Mouse (Mus musculus) 416B (cell line): ENCODE results near the gene Morn4.
A peak's percentile ranks its signal among the peaks of the same experiment; 100 is the strongest.

ENCODE experiments used
- DNase-seq: peaks from one replicate; pipeline ENCODE4 v3.0.0; 2011; ENCODE audit warnings: low read depth

The Morn4 gene

DNA sequence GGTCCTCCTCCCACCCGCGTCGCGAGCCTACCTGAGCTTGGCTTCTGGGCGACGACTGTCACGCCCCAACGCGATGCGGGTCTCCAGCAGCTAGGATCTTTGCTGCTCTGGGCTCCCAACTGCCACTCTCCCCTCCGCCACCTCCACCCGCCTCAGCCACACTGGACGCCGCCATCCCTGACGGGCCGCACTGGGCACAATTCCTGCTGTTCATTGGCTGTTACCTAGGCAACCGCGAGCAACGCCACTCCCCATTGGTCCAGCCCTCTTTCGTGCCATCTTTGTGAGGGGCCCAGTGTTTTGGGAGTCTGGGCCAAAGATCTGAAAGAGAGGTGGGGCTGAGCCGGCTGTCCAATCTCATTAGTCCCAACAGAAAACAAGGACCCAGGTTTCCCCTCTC is at the start of gene Morn4:
Gene Morn4, minus strand, starts transcription at position 192 of the 400 bp plus-strand sequence.
- no peak for DNase-seq

DNA sequence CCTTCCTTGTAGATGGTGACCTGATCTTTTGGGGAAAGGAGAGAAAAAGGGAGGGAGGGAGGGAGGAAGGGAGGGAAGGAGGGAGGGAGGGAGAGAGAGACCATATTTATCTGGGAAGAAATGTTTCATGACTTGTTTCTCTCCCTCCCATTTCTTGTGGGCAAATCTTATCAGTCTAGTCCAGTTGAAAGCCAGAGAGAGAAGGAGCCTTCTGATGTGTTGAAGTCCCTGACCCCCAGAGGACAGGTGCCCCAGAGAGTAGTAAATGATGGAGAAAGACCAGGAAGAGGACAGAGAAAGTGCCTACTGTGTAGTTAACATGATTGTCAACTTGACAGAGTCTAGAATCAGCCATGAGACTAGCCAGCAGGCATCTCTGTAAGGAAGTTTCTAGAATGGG is 48.9 kb upstream of the Morn4 start:
- no peak for DNase-seq

DNA sequence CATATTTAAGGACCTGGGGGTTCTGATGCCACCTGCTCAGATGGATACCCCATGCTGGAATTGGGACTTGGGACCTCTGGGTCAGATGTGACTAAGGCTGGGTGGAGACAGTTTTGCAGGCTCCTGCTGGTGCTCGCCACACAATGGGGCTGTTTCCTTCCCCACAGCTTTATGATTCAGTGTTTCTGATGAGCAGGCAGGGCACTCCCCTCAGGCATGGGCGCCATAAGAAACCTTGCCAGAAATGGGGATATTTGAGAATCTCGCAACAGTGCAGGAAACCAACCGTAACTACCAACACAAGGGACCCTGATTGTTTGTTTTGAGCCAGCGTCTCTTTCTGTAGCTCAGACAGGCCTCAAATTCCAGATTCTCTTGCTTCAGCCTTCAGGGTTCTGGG is 44.9 kb upstream of the Morn4 start:
- peak; percentile 80 for DNase-seq

DNA sequence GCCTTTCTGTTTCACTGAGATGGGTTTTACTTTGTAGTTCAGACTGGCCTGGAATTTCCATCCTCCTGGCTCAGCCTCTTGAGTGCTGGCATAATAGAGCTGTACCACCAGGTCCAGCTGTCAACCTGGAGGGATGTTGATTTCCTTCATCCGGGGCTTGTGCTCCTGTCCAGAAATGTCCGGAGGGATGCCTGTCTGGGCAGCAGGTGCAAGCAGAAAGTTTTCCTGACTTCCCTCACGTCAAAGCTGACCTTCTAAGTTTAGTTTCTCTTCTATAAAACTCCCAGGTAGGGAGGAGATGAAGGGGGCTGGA is 44.1 kb upstream of the Morn4 start:
- DNase-seq = no peak

DNA sequence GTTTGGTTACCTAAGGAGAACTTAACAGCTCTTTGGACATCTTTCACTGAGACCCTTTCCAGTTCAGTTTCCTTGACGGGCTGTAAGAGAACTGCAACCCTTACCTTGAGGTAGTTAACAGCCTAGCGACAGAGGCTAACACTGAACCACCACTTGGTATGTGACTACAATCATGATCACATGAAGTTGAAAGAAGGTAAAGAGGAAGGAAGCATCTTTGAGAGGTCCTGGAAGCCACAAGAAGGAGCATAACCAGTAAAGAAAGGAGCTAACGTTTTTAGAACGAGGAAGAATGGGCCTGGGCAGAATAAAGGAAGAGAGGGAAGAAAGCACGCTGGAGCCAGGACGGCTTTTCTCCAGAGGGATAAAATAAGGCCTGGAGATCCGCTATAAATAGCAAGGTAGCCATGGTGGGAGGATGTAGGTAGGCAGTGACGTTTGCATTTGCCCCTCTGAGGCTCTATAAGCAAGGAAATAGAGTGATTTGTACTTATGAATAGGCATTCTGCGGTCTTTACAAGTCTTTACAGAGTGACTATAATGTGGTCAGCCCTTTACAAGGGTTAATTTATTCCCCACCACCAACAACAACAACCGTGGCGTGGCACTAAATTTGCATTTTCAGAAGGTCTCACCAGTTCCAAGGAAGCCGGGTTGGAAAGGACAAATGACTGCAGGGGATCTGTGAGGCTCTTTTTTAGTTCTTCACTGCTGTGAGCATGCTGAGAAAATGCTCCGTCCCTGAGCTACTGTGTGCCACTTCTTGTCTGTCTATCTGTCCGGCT is 43.5 kb upstream of the Morn4 start:
- DNase-seq = no peak

DNA sequence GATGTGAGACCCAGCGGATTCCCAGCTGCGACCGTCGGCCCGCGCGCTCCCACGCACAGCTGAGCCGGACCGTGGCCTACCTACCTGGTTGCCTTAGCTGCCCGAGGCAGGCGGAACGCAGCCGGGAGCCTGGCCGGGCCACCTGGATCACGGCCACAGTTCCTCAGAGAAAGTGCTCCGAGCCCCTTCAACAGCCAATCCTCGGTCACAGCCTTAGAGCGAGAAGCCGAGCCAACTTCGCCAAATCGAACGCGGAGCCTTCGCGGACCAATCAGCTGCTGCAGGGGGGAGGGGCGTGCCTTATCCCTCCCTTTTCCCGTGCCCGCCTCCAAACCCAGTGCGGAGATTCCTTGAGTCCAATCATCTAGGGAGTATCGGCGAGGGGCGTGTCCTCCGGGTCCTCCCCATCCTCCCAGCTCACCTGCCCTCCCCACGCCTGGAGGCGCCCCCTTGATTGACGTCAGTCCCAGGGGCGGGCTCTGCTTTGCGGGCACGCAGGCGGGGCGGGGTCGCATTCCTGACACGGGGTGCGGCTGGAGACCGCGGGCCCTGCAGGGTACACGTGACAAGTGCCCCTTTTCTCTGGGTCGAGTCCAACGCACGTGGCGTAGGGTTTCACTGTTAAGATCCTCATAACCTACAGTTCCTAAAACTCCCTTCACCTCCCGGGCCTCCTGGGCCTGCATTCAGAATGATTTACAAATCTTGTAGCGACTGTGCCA is 42.8 kb upstream of the Morn4 start, which contains the start of gene Avpi1:
Gene Avpi1, minus strand, starts transcription at position 273 of the 722 bp plus-strand sequence.
- DNase-seq = peak; percentile 99

DNA sequence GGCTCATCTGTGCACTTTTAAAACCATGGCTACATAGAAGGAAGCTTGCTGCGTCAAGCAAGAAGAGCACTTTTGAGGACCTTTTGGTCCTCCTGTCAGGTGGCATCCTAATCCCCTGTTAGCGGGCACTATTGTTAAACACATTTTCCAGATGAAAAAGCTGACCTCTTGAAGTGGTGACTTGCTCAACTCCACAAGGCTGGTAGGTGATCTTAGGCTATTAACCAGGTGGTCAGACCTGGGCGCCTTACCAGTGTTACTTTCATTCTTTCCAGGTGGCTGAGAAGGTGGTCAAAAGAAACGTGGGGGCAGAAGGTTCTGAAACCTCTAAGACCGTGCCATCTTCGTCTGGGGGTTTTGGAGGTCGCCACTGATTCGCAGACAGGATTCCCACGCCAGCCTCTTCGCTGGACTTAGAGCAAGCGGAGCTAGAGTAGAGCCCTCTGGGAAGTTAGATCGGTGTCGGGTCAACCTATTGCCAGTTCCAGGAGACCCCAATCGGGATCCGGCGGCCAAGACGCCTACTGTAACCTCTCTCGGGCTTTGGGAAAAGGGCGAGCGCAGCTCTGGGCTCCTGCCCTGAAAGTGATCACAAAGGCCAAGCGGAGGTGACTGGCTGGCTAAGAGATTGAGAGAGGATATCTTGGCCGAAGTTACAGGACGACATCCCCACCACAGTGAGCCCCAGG is 42.0 kb upstream of the Morn4 start:
- no peak for DNase-seq

DNA sequence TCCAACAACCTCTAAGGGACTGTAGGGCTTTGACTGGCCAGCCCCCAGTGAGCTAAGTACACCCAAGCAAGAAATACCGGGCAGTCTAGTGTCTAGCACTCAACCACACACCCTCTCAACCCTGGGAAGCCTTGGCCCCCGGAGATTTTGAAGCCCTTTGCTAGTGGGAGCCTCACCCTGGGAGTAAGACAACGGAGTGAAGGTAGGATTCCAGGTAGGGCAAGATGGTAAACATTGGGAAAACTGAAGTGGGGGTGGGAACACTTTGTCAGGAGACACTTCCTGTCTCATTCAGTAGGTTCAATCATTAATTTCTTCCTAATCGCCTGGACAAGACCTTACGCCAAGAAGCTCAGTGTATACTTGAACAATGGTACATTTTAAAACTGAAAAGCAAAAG is 40.9 kb upstream of the Morn4 start:
- no peak for DNase-seq

DNA sequence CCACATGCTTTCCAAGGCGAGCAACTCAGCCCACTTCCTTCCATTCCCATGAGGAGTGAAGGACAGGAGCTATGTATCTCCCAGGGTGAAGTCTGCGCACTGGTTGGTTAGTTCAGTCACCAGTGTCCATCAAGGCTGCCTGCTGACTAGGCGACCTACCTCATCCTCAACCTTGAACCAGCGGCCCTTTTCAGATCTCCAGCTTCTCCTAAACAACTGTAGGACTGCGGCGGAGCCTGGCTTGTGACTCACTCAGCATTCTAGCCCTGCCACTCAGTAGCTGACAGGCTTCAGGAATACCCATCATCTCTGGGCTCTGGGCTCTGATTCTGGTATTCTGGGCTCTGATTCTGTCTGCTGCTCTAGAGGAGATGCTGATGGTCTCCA is 40.1 kb upstream of the Morn4 start:
- no peak for DNase-seq

DNA sequence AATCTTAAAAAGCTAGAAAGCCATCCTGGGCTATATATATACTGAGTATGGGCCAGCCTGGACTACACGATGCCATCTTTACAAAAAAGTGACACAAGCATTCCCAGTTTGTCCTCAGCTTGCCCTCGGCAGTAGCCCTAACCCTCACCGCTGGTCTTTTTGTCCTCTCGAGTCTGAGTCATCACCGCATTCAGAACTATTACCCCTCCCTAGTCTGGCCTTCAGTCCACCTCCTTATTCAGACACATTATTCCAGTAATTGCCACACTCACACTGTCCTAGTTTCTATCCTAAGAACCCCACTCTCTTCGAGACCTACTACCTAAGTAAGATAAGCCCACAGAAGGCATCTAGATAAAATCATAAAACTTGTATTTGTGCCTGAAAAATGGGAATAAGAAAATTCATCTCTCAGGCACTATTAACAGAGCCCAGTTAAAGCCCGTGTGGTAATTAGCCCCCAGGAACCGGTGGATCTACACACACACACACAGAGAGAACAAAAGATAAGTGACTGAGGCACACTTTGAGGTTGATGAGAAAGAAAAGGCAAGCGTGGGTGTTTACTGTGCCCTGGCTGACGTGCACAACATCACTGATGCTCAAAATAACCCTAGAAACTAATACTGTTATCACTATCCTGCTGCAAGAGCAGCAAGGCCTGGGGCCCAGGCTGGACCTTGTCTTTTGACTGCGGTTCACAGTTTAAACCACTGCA is 39.5 kb upstream of the Morn4 start:
- DNase-seq = no peak

DNA sequence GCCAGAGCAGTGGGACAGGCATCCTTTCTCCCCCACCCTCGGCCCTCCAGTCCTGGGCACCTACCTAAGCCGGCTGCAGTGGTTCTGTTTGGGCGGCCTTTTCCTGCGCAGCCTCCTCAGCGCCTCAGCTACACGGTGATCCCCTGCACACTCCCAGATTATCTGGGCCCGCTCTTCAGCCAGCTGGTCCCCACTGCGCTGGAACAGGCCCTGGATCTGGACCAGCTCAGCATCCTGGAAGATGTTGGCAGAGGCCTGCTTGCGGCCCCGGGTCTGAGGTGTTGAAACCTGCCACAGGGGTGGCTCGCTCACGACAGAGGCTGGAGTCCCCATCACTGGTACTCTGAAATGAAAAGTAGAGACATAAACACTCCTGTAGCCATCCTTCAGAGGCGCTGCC is 38.5 kb upstream of the Morn4 start:
- DNase-seq = no peak

DNA sequence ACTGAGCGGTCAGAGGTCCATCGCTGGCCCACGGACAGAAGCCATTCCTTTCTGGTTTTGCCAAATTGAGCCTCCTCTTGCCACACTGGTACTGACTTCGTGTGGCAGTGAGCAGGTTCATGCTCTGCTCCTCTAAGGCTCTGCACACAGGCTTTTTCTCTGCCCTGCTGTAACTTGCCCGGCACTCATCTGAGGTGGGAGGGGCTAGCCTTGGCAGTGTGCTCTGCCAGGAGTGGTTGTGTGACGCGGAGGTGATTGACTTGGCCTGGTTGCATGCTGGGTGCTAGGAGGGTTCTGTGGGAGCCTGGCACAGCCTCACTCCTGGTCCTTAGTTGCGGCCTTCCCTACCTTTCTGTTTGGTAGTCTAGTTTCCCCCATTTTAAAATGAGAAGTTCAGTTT is 34.3 kb upstream of the Morn4 start:
- DNase-seq = no peak

DNA sequence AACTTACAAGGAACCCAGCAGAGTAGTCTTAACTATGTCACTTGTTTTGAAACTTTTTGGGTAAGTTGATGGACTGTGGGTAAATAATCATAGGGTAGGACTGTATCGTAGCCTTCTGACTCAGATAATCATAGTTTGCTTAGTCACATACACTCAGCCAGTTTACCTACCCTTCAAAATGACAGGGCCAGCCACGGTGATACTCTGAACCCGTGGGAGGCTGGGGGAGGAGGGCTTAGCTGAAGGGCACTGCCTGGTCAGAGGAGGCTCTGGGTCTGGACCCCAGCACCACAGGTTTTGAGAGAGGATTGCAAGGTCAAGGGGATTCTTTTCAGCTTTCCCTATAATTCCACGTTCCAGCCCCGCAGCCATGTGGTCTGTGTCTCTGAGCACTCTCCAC is 32.4 kb upstream of the Morn4 start:
- DNase-seq = no peak

DNA sequence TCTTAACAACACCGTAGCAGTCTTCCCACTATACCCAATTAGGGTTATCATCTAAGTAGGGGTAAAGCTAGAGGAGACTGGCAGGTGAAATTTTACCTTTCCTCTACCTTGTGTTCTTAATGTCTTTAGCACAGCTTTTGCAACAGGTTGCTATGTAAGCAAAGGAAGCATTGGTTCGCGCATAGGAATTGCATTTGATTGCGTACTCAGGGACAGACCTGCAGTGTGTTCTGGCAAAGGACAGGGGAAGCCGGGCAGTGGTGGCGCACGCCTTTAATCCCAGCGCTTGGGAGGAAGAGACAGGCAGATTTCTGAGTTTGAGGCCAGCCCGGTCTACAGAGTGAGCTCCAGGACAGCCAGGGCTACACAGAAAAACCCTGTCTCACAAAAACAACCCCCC is 32.0 kb upstream of the Morn4 start:
- DNase-seq = no peak

DNA sequence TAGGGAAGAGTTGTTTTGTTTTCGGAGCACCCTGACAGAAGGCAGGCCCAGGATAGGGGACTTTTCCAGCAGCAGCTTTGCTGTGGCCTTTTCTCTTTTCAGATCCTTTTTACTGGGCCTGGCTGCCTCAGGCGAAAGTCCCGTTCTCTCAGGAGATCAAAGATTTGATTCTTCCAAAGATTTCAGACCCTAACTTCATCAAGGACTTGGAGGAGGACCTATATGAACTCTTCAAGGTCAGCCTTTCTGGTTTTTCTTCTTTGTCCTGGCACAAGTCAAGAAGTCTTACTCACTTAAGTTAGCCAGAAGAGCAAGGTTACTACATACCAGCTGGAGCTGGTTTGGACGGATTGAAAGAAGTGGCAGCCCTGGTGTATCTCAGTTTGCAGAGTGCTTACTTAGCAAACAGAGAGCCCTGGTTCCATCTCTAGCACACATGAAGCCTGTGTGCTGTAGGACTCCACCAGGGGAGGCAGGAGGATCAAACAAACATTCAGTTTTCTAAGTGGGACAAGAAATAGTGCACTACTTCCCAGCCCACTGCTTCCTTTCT is 29.7 kb upstream of the Morn4 start:
- no peak for DNase-seq

DNA sequence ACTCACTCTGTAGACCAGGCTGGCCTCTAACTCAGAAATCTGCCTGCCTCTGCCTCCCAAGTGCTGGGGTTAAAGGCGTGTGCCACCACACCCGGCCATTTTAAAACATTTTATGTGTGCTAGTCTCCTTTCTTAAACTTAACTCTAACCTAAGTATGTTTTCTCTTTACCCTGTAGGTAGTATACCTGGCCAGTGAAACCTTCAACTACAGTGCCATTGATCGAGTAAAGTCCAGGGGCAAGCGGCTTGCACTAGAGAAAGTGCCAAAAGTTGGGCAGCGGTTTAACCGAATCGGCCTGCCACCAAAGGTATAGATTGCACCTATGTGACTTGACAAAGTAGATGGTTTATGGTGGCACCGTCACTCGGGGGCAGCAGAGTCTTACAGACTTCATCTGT is 18.5 kb upstream of the Morn4 start:
- DNase-seq = no peak

DNA sequence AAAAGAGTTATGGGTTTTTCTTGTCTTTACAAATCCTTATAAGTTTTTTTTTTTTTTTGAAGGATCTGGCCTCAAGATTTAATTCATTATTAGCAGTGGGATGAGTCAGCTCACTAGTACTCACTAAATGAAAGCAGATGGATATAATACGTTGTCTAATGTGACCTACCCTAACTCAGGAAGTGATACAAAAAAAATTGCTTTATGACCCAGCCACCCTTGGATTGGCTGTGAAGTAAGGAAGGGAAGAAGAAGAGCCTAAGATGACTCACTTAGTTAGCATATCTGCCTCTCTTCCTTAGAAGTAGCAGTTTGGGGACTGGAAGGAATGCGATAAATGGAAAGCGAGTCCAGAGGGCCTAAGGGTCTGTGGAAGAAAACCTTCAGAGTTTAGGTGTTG is 13.2 kb upstream of the Morn4 start:
- DNase-seq = peak; percentile 84

DNA sequence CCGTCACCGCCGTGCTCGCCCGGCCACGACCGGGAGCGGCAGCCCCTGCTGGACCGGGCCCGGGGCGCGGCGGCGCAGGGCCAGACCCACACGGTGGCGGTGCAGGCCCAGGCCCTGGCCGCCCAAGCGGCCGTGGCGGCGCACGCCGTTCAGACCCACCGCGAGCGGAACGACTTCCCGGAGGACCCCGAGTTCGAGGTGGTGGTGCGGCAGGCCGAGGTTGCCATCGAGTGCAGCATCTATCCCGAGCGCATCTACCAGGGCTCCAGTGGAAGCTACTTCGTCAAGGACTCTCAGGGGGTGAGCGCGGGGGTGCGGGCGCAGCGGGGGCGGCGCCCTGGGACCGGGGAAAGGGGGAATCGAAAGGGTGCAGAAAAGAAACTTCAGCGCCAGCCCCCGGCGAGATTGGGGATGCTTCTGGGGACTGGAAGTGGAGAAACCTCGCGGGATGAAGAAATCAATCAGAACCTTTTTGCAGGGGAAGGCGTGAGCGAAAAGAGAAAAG is 4.5 kb upstream of the Morn4 start:
- DNase-seq = peak; percentile 77

DNA sequence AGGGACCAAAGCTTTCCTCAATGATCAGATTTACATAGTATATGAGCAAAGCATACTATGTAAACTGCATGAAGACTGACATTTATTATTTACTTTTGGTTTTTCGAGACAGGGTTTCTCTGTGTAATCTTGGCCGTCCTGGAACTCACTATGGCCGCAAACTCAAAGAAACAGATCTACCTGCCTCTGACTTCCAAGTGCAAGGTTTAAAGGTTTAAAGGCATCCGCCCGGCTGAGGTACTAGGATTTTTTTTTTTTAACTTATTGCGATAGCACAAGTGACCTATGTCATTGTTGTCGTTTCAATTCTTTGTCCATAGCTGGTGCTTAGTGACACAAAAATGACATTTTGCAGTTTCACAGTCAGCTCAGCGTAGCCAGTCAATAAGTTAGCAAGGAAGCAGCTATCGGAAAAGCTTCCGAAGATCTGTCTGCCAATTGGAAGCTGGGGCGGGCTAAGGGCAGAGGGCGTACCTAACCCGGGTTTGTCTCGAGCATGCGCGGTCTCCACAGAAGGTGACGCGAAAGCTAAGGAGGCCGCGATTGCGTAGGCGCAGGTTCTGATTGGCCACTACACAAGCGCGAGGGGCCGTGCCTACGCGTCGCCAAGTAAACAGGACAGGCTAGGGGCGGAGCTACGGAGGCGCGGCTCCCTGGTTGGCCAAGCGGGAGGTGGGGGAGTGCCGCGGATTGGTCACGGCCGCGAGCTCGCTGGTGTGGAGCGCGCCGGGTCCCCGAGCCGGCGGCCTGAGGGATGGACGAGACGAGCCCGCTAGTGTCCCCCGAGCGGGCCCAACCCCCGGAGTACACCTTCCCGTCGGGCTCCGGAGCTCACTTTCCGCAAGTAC is 3.8 kb upstream of the Morn4 start, which contains the start of gene Pi4k2a:
Gene Pi4k2a, plus strand, starts transcription at position 723 of the 848 bp plus-strand sequence.
- peak; percentile 100 for DNase-seq

DNA sequence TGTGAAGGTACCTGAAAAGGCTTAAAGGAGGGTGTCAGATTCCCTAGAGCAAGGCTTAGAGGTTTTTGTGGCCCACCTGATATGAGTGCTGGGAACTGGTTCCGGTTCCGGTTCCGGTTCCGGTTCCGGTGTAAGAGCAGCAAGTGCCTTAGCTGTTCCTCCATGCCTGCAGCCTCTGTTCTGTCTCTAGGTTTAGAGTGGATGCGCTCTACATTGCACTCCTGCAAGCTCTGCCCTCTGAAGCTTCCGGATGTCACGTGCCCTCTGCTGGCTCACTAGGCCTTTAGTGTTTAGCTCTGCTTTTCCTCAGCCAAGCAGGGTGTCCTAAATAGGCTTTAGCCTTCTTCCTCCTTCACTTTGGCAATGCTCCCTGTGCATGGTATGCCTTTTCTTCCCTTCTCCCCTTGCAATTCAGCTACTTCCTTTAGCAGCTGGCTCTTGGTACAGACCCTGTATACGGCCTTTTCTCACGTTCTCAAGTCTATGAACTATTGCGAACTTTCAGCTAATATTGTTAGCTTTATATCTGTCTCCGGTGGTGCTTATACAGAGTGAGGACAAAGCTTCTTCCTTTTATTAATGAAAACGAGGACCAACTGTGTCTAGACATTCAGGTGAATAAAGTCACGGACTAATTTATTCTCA is 3.1 kb upstream of the Morn4 start:
- DNase-seq = peak; percentile 94
